Mouse (Mus musculus) C2C12 (cell line): ENCODE measurements at regions not wholly inside any gene's neighbourhood (a gene's known extent, or its start where the extent isn't known, plus 50 kb on each side); places are given as distances from the start of the nearest gene placed in this dataset.

ENCODE experiments used
- CEBPB ChIP-seq: IDR thresholded peaks from one replicate; pipeline ENCODE4 v1.6.1; 2011; ENCODE audit warnings: low read depth, mild to moderate bottlenecking, control low read depth, moderate library complexity
- CTCF ChIP-seq: IDR thresholded peaks from one replicate; pipeline ENCODE4 v1.5.1; 2011; ENCODE audit not compliant: control insufficient read depth, insufficient read depth, insufficient read length
- MAX ChIP-seq: IDR thresholded peaks from one replicate; pipeline ENCODE4 v1.6.1; 2011; ENCODE audit warnings: mild to moderate bottlenecking, control low read depth
- MYOD1 ChIP-seq: IDR thresholded peaks from one replicate; pipeline ENCODE4 v1.6.1; 2011; ENCODE audit warnings: low read depth; ENCODE audit not compliant: control insufficient read depth, insufficient read length
- MYOG ChIP-seq: IDR thresholded peaks from one replicate; pipeline ENCODE4 v1.6.1; 2011; ENCODE audit not compliant: control insufficient read depth, insufficient read length; ENCODE audit errors: extremely low read depth
- USF1 ChIP-seq: IDR thresholded peaks from one replicate; pipeline ENCODE4 v1.6.1; 2011; ENCODE audit warnings: low read depth, mild to moderate bottlenecking, control low read depth, moderate library complexity

GRCm38 (mm10) chr8:107650306-107650705 is 62.0 kb upstream of the Psmd7 start:
- TF ChIP-seq CTCF, result no peak
- no peak for TF ChIP-seq MAX
- no peak for TF ChIP-seq USF1
- TF ChIP-seq MYOG, result no peak
- no peak for TF ChIP-seq MYOD1
- TF ChIP-seq CEBPB, result no peak
